Mouse (Mus musculus) bone marrow, adult 2 months (tissue): ENCODE measurements around the gene Lrrn3.

Source experiments
- CTCF ChIP-seq: fragments of 200-500 bp; IDR thresholded peaks from 2 replicates; pipeline ENCODE4 v1.5.1; 2011; ENCODE audit warnings: low read length, control low read depth; ENCODE audit not compliant: control insufficient read depth, insufficient read depth
- POLR2A ChIP-seq: fragments of 200-500 bp; IDR thresholded peaks from 2 replicates; pipeline ENCODE4 v1.6.1; 2011; ENCODE audit warnings: low read depth, mild to moderate bottlenecking, control low read depth, low read length, borderline replicate concordance; ENCODE audit not compliant: control insufficient read depth

DNA sequence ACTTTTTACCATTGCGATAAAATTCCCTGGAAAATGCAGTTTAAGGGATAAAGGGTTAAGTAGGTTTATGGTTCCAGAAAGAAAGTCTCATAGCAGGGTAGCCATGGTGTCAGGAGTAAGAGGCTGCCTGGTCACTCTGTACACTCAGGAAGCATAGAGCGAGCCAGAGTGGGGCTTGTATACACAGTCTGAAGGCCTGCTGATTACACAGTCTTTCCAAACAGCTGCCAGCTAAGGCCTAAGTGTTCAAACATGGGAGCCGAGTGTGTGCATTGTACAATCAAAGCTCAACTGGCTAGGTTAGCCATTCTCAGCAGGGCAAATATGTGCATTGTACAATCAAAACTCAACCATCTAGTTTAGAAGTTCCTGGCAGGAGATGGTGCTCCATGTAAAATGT lies 69.1 kb downstream of the Lrrn3 start:
- TF ChIP-seq CTCF (no peak), POLR2A (no peak)
